Mouse (Mus musculus) liver, adult 2 months (tissue): ENCODE measurements around the gene Ceacam1.

Source experiments
- CTCF ChIP-seq: fragments of 200-500 bp; IDR thresholded peaks from 2 replicates; pipeline ENCODE4 v1.5.1; 2011; ENCODE audit warnings: low read depth, low read length, control low read depth
- POLR2A ChIP-seq: fragments of 200-500 bp; IDR thresholded peaks from 2 replicates; pipeline ENCODE4 v1.6.1; 2011; ENCODE audit warnings: low read length, control low read depth; ENCODE audit not compliant: insufficient read depth; ENCODE audit errors: extremely low read depth

- no peak for TF ChIP-seq CTCF
- TF ChIP-seq POLR2A = no peak
Measured at GRCm38 (mm10) chr7:25449913-25450890, 27.2 kb downstream of the Ceacam1 start.
